Mouse (Mus musculus) limb, embryonic 14.5 days (tissue): ENCODE measurements around the gene Bspry. TPM values are rescaled to one million over a fixed set of nuclear protein-coding genes. Genes with fewer than 3 reads are reported as not detected.
A peak's percentile ranks its signal among the peaks of the same experiment; 100 is the strongest.

Source experiments
- ATAC-seq: fragments of 200-750 bp; cut with Nextera tagmentation; 2 replicates; pipeline ENCODE4 v1.8.0; 2017; ENCODE audit warnings: low read depth, moderate number of reproducible peaks, moderate TSS enrichment; ENCODE audit not compliant: low FRiP score
- DNase-seq: peaks from one replicate; pipeline ENCODE4 v3.0.0-alpha.2; 2015; ENCODE audit warnings: low spot score
- H3K27ac ChIP-seq: fragments of 300-500 bp; sonication (generic); replicated peaks from 2 replicates; pipeline ENCODE4 v1.5.1; 2014; ENCODE audit warnings: low read depth, mild to moderate bottlenecking, low read length, moderate library complexity, mixed read lengths
- H3K27me3 ChIP-seq: fragments of 300-500 bp; sonication (generic); 2 replicates; pipeline ENCODE4 v1.6.1; 2014; ENCODE audit warnings: low read length, mixed read lengths; ENCODE audit not compliant: control insufficient read depth, insufficient read depth
- H3K36me3 ChIP-seq: fragments of 300-500 bp; sonication (generic); 2 replicates; pipeline ENCODE4 v1.6.1; 2014; ENCODE audit warnings: mild to moderate bottlenecking, low read length, moderate library complexity, mixed read lengths; ENCODE audit not compliant: control insufficient read depth, insufficient read depth
- H3K4me1 ChIP-seq: fragments of 300-500 bp; sonication (generic); 2 replicates; pipeline ENCODE4 v1.6.1; 2014; ENCODE audit warnings: antibody characterized with exemption, low read length, mixed read lengths; ENCODE audit not compliant: control insufficient read depth, insufficient read depth
- H3K4me2 ChIP-seq: fragments of 300-500 bp; sonication (generic); replicated peaks from 2 replicates; pipeline ENCODE4 v1.6.1; 2014; ENCODE audit warnings: low read depth, mild to moderate bottlenecking, low read length, moderate library complexity; ENCODE audit not compliant: severe bottlenecking
- H3K4me3 ChIP-seq: fragments of 300-500 bp; sonication (generic); replicated peaks from 2 replicates; pipeline ENCODE4 v1.5.1; 2014; ENCODE audit warnings: low read length
- H3K9ac ChIP-seq: fragments of 300-500 bp; sonication (generic); 2 replicates; pipeline ENCODE4 v1.6.1; 2014; ENCODE audit warnings: mild to moderate bottlenecking, low read depth, low read length, moderate library complexity; ENCODE audit not compliant: severe bottlenecking
- H3K9me3 ChIP-seq: fragments of 300-500 bp; sonication (generic); 2 replicates; pipeline ENCODE4 v1.6.1; 2016; ENCODE audit warnings: low read length; ENCODE audit not compliant: control insufficient read depth
- POLR2A ChIP-seq: fragments of 200-500 bp; IDR thresholded peaks from 2 replicates; pipeline ENCODE4 v1.8.0; 2012; ENCODE audit warnings: inconsistent platforms, mild to moderate bottlenecking, moderate library complexity, borderline replicate concordance; ENCODE audit not compliant: insufficient read depth, insufficient read length; ENCODE audit errors: extremely low read depth
- WGBS: fragments of 180-500 bp; shearing (Covaris S2); extraction: QIAGEN DNeasy Blood & Tissue Kit; methylation state at CpG from one replicate; pipeline ENCODE4 v1.1.7; 2014; 5-methylcytosine and 5-hydroxymethylcytosine counted together
- polyA plus RNA-seq, 2 experiments: library from polyadenylated mRNA; depleted of rRNA in 1 of 2; stranded (reverse) in 1 of 2; unstranded in 1 of 2; fragments of >200 nt; fragmentation: Nextera tagmentation in 1 of 2; extraction: Ambion mirVana in 1 of 2; gene quantifications; 2 replicates each; pipeline versions ENCODE4 v1.2.1 to v1.2.3; 2012 to 2014

Gene Bspry
- polyA plus RNA-seq, 2 experiments: 7.4 to 13.3 TPM

- H3K36me3 ChIP-seq: no peaks in the 10 kb centered on the region
- no peak for ATAC-seq
- no peaks in the 10 kb centered on the region for H3K27me3 ChIP-seq
- no peak overlapping the region for H3K9ac ChIP-seq
- H3K27ac ChIP-seq: no peak overlapping the region
- H3K4me1 ChIP-seq: no peaks in the 10 kb centered on the region
- H3K4me3 ChIP-seq: no peak overlapping the region
- H3K4me2 ChIP-seq: no peak overlapping the region
- no peaks in the 10 kb centered on the region for H3K9me3 ChIP-seq
- DNase-seq: no peak
- WGBS: 89% methylated on average over 3 of the region's 3 CpGs
- TF ChIP-seq POLR2A: no peak
Measured at GRCm38 (mm10) chr4:62437256-62437778, 42.5 kb upstream of the Bspry start.

- Histone ChIP-seq H3K4me2 (no peak overlapping the region), H3K9ac (no peak overlapping the region), H3K4me3 (no peak overlapping the region), H3K4me1 (no peaks in the 10 kb centered on the region), H3K27me3 (no peaks in the 10 kb centered on the region), H3K27ac (no peak overlapping the region), H3K9me3 (no peaks in the 10 kb centered on the region), H3K36me3 (no peaks in the 10 kb centered on the region)
- WGBS: 78% methylated on average over 7 of the region's 7 CpGs
- no peak for DNase-seq
- no peak for ATAC-seq
- TF ChIP-seq POLR2A: no peak
Measured at GRCm38 (mm10) chr4:62437871-62438270, 42.0 kb upstream of the Bspry start.

- Histone ChIP-seq H3K36me3 (no peaks in the 10 kb centered on the region), H3K27me3 (no peaks in the 10 kb centered on the region), H3K9ac (no peak overlapping the region), H3K4me2 (no peak overlapping the region), H3K9me3 (no peaks in the 10 kb centered on the region), H3K4me3 (no peak overlapping the region), H3K4me1 (no peaks in the 10 kb centered on the region), H3K27ac (no peak overlapping the region)
- WGBS: 55% methylated on average over 4 of the region's 4 CpGs
- no peak for TF ChIP-seq POLR2A
- DNase-seq (no peak), ATAC-seq (no peak)
Measured at GRCm38 (mm10) chr4:62439793-62440192, 40.1 kb upstream of the Bspry start.

GRCm38 (mm10) chr4:62440544-62440943, 39.3 kb upstream of the Bspry start:
- no peaks in the 10 kb centered on the region for H3K9me3 ChIP-seq
- no peak for TF ChIP-seq POLR2A
- ATAC-seq (no peak), DNase-seq (no peak)
- no peaks in the 10 kb centered on the region for H3K36me3 ChIP-seq
- H3K27ac ChIP-seq: no peak overlapping the region
- no peaks in the 10 kb centered on the region for H3K27me3 ChIP-seq
- H3K9ac ChIP-seq: no peak overlapping the region
- H3K4me3 ChIP-seq: no peak overlapping the region
- H3K4me1 ChIP-seq: no peaks in the 10 kb centered on the region
- H3K4me2 ChIP-seq: no peak overlapping the region
- WGBS: 78% methylated on average over 4 of the region's 4 CpGs

- Histone ChIP-seq H3K4me1 (no peaks in the 10 kb centered on the region), H3K27ac (no peak overlapping the region), H3K9me3 (no peaks in the 10 kb centered on the region), H3K36me3 (no peaks in the 10 kb centered on the region), H3K4me2 (no peak overlapping the region), H3K27me3 (no peaks in the 10 kb centered on the region), H3K9ac (no peak overlapping the region), H3K4me3 (no peak overlapping the region)
- no peak for TF ChIP-seq POLR2A
- WGBS: 64% methylated on average over 4 of the region's 4 CpGs
- ATAC-seq: no peak
- no peak for DNase-seq
Measured at GRCm38 (mm10) chr4:62440986-62441385, 38.9 kb upstream of the Bspry start.

GRCm38 (mm10) chr4:62454995-62455394, 24.9 kb upstream of the Bspry start:
- Histone ChIP-seq H3K27me3 (no peaks in the 10 kb centered on the region), H3K9me3 (no peaks in the 10 kb centered on the region), H3K9ac (no peak overlapping the region), H3K27ac (no peak overlapping the region), H3K4me2 (no peak overlapping the region), H3K36me3 (no peaks in the 10 kb centered on the region), H3K4me3 (no peak overlapping the region), H3K4me1 (no peaks in the 10 kb centered on the region)
- TF ChIP-seq POLR2A: no peak
- ATAC-seq (0 out of 2 replicates have a peak, but pooled peaks have one; percentile 65), DNase-seq (peak; percentile 37)
- WGBS: 55% methylated on average over 5 of the region's 5 CpGs
